Mouse (Mus musculus): Measurements from ENCODE around the gene Vps11. TPM values are rescaled to one million over a fixed set of nuclear protein-coding genes. Genes with fewer than 3 reads are reported as not detected.
"Not testable (repeated sequence)": the region's sequence is repeated elsewhere in the genome, so short reads cannot be mapped to it uniquely, and the experiment has no call there.

The Vps11 gene
- total RNA-seq (2021): 10 to 100 TPM; 52.1 to 53.1 TPM
- long read RNA-seq, experiment 1, transcript Vps11-201 (16 exons, 3,536 nt): major isoform, 135 of 159 reads
- long read RNA-seq, experiment 1, partial matches to known transcripts: 11 of 159 reads
- long read RNA-seq, experiment 1, other reads (novel, unspliced or antisense): 13 of 159 reads
- long read RNA-seq, experiment 2, transcript Vps11-201 (16 exons, 3,536 nt): major isoform, 95 of 124 reads
- long read RNA-seq, experiment 2, partial matches to known transcripts: 7 of 124 reads
- long read RNA-seq, experiment 2, other reads (novel, unspliced or antisense): 20 of 124 reads

DNA sequence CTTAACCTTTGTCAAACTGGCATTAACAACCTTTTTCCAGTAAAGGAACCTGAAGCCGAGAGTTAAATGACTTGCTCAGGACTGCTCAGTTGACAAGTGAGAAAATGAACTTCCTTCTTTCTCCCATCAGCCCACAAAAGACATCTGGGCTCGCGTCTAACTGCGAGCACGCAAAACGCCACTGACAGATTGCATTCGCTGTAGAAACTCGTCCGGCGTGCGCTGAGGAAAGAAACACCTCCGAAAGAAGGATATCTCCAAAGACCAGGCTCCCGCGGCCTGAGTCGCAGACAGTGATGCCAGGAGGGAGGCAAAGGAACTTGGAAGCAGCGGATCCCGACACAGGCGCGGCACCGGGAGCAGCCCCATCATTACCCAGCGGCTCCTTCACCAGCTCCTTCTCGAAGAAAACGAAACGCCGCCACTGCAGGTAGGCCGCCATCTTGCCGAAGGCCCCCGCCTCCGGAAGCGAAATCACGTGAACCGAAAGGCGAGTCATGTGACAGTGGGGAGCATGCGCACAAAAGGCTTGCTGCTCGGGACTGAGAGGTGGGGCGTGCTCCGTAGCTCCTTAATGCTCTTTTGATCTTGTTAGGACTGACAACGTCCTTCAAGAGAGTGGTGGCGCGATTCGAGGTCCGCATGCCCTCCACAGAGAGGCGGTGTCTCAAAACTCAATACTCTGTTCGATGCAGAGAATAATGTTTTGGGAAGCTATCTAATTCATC lies at the start of gene Vps11:
Vps11 (minus strand) TSS at position 481 of the 728 bp plus-strand sequence.
- peak; percentile 91 to 94 for DNase-seq (ENCODE audit: extremely low spot score in 1 of 2, low spot score in 2 of 2)
- H3K27ac ChIP-seq: peak within 1 kb of the TSS; percentile 84
- intact Hi-C loops (cut with DNase I): no loop called here
- H3K4me3 ChIP-seq: peak within 1 kb of the TSS; percentile 90
- no peak for TF ChIP-seq CTCF (IDR thresholded peaks at IDR 0.05)

DNA sequence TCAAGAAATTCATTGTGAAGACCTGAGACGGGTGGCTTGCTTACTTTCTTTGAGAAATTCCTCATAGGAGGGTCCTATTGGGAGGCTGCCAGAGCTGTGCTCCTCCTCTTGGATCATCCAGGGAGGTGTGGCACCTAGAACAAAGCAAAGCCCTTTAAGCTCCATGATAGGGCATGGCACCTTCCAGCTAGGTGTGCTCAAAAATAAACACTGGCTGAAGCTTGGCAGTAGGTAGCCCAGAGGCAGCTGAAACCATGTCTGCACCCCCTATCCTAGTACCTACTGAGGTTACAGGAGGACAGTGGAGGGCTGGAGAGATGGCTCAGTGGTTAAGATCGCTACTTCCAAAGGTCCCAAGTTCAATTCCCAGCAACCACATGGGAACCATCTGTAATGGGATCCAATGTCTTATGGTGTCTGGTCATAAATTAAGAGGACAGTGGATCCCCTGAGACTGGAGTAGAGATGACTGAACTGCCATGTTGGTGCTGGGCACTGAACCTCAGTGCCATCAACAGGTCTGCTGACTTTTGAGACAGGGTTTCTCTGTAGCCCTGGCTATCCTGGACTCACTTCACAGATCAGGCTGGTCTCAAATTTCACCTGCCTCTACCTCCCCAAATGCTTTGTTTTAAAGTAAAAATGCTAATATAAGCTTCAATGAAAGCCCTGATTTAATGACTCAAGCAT lies 49.3 kb upstream of the Vps11 start:
- Histone ChIP-seq H3K27ac (no peak overlapping the region), H3K4me3 (no peak overlapping the region)
- no peak for DNase-seq (ENCODE audit: extremely low spot score in 1 of 2, low spot score in 2 of 2)
- intact Hi-C loops (cut with DNase I): no loop called here
- TF ChIP-seq CTCF (IDR thresholded peaks at IDR 0.05): no peak

DNA sequence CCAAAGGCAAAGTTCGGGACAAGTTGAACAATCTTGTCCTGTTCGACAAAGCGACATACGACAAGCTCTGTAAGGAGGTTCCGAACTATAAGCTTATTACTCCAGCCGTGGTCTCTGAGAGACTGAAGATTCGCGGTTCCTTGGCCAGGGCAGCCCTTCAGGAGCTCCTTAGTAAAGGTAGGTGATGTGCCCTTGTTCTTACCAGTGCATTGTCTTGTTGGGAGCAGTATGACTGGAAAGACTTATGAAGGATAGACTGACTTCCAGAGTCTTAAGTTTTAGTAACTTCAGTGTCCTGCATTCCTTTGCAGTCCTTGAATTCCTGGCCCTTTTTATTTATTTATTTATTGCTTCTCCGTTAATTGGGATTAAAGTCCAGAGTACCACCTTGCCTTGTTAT lies 47.2 kb upstream of the Vps11 start:
- H3K4me3 ChIP-seq: peak overlapping the region; percentile 86; the same call in 1 of the 2 replicates

DNA sequence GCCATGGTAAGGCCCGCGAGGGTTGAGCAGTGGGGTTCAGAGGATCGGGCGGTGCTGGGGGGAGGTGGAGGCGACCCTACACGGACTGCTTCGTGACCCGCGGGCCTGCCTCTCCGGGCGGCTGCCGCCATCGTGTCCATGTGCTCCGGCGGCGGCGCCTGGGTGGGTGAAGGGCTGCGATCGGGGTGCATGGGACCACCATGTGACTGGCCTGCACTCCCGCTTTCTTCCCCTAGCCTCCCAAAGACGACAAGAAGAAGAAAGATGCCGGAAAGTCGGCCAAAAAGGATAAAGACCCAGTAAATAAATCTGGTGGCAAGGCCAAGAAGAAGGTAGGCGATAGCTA lies 46.3 kb upstream of the Vps11 start:
- intact Hi-C loops (cut with DNase I): no loop called here
- Histone ChIP-seq H3K27ac (peak overlapping the region; percentile 90), H3K4me3 (peak overlapping the region; percentile 86)
- TF ChIP-seq CTCF (IDR thresholded peaks at IDR 0.05): no peak
- DNase-seq (ENCODE audit: extremely low spot score in 1 of 2, low spot score in 2 of 2): no peak

More for the DNA sequence above, 47.2 kb upstream of the Vps11 start:
- H3K27ac ChIP-seq; DNase-seq (ENCODE audit: extremely low spot score in 1 of 2, low spot score in 2 of 2); intact Hi-C loops (cut with DNase I): not testable (repeated sequence)

DNA sequence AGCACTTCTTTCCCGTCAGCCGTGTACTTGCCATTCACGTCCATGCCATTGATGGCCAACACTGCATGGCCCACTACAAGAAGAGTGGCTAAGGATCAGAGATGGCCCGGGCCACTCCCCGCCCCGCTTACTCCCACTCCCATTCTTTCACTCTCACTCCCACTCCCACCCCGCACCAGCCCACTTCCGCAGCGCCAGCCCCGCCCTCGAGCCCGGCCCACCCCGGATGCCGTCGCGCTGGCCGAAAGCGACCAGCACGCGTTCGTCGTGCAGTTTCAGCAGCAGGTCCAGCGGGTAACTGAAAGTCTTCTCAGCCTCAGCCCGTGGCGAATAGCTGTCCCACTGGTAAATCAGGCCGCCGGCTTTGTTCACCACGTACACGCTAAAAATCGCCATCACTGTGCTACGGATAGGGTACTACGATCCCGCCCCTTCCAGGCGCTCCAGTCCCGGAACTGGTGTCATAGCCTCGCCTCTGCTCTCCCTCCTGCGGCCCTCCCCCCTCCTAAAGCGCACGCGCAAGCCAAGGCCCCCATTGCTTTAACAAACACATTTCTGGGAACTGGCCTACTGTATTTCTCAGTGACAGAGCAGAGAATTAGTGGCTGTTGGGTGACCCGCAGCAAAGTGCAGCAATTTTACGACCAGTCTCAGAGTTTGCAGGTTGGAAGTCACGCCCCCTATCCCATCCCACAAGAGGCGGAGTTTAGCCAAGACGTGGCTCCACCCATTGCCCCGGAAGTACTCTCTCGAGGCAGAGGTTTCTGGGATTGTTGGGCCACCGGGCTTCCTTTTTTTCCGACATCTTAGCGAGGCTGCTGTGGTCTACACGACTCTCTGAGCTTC lies 45.7 kb upstream of the Vps11 start, which contains the start of the genes Rps25 and Trappc4:
Rps25 (plus strand) TSS at position 234 of the 846 bp plus-strand sequence.
Trappc4 (minus strand) TSS at position 695 of the 846 bp plus-strand sequence.
- Histone ChIP-seq H3K4me3 (peak within 1 kb of the TSS; percentile 86), H3K27ac (peak within 1 kb of the TSS; percentile 90)
- TF ChIP-seq CTCF (IDR thresholded peaks at IDR 0.05): no peak
- DNase-seq (ENCODE audit: extremely low spot score in 1 of 2, low spot score in 2 of 2): peak; percentile 88 to 89
- intact Hi-C loops (cut with DNase I): no loop called here

DNA sequence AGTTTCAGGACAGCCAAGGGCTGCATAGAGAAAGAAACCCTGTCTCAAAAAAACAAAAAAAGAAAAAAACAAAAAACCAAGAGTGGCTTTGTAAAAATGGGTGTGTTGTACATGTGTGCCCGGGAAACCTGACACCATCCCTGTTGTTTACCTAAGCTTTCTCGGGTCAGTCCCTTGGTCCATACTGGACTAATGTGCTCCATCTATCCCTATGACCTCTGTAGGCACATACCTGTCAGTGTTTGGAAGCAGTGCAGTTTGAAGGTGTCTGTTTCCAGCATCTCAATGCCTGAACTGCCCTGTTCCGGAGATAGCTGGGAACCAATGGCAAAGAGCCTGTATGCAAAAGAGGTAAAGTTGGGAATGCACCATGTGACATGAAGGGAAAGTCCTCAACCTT lies 43.5 kb upstream of the Vps11 start:
- TF ChIP-seq CTCF (IDR thresholded peaks at IDR 0.05): no peak
- Histone ChIP-seq H3K4me3 (no peak overlapping the region), H3K27ac (no peak overlapping the region)
- intact Hi-C loops (cut with DNase I): no loop called here
- no peak for DNase-seq (ENCODE audit: extremely low spot score in 1 of 2, low spot score in 2 of 2)

DNA sequence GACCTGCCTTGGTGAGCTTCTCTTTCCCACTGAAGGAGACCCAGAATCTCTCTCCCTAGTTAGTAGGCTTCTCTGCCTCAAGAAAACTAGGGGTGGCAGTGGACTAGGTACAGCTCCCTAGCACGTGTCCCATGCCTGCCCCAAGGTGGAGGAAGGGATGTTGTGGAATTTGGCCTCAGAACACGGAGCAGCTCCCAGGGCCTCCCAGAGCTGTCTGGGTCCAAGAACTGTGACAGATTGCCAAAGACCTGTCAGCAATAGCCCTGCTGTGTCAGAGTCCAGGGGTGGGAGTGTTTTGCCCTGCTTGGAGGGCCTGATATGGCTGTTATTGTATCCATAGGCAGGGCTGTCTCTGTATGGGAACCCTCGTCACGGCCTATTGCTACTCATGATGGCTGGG lies 39.6 kb upstream of the Vps11 start:
- Histone ChIP-seq H3K27ac (no peak overlapping the region), H3K4me3 (no peak overlapping the region)
- intact Hi-C loops (cut with DNase I): no loop called here
- no peak for DNase-seq (ENCODE audit: extremely low spot score in 1 of 2, low spot score in 2 of 2)
- no peak for TF ChIP-seq CTCF (IDR thresholded peaks at IDR 0.05)

DNA sequence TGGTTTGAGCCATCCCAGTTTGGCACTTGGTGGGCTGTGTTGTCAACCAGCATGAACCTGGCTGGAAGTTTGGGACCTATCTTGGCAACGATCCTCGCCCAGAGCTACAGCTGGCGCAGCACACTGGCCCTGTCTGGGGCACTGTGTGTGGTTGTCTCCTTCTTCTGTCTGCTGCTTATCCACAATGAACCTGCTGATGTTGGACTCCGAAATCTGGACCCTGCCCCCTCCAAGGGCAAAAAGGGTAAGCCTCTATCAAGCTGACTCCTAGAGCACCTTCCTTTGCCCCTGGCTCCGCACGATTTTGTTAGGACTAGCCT lies 38.3 kb upstream of the Vps11 start:
- no peak for TF ChIP-seq CTCF (IDR thresholded peaks at IDR 0.05)
- intact Hi-C loops (cut with DNase I): no loop called here
- Histone ChIP-seq H3K4me3 (no peak overlapping the region), H3K27ac (no peak overlapping the region)
- no peak for DNase-seq (ENCODE audit: extremely low spot score in 1 of 2, low spot score in 2 of 2)

DNA sequence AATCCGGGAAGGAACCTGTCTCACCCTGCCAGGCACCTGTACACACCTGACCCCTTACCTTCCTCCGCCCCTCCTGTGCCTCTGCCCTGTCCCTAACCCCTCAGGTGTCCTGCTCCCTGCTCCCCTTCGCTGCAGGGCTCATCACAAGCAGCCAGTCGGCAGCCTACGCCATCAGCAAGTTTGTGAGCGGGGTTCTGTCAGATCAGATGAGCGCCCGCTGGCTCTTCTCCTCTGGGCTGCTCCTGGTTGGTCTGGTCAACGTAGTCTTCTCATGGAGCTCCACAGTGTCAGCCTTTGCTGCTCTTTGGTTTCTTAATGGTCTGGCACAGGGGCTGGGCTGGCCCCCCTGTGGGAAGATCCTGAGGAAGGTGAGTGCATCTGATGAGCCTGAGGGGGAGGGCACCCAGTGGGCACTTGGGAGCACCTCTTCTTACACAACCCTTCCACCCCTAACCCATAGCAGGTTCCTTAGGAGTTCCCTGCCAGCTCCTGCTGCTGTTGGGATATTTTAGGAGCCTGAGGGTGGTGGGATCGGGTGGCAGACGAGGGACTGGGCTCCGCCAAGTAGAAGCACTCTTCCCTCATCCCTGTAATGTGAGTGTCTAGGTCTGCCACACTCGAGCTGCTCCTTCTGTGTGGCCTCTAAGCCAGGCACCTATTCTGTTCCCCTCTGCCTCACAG lies 37.8 kb upstream of the Vps11 start:
- no peak for DNase-seq (ENCODE audit: extremely low spot score in 1 of 2, low spot score in 2 of 2)
- no peak for TF ChIP-seq CTCF (IDR thresholded peaks at IDR 0.05)
- Histone ChIP-seq H3K4me3 (peak overlapping the region; percentile 17; the same call in 1 of the 2 replicates), H3K27ac (peak overlapping the region; percentile 93; the same call in 1 of the 2 replicates)
- intact Hi-C loops (cut with DNase I): no loop called here

DNA sequence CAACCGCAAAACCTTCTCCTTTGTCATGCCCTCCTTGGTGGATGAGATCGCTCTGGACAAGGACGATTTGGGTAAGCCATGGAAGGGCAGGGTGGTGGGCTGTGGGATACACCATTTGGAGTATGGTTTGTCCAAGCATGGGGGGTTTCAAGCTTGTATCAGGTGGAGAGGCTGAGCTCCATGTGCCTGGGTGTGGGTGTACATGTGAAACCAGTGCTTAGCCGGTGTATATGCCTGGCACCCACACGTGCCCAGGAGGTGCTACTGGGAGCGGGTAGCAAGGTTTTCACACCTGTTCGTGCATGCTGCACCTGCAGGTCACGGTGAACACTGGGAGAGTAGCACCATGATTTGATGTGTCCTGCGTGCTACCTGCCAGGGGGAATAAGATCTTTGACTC lies 37.1 kb upstream of the Vps11 start:
- Histone ChIP-seq H3K4me3 (peak overlapping the region; percentile 72), H3K27ac (peak overlapping the region; percentile 93)
- intact Hi-C loops (cut with DNase I): no loop called here
- TF ChIP-seq CTCF (IDR thresholded peaks at IDR 0.05): no peak
- no peak for DNase-seq (ENCODE audit: extremely low spot score in 1 of 2, low spot score in 2 of 2)

DNA sequence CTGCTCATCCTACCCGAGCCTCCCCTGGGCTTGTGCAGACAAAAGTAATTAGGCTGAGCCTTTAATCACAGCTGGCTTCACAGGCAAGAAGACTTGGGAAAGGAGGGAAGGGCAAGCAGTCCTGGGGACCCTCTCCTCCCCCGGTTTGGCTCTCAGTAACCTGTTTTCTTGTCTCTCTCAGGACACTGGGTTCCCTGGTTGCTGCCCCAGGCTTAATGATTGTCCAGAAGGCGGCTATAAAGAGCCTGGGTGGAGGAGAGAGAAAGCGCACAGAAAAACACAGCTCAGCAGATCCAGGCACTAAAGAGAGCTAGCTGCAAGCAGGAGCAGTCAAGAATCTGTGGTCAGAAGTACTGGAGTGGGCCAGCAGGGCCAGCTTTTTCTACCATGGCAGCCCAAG lies 36.6 kb upstream of the Vps11 start:
- H3K4me3 ChIP-seq: peak overlapping the region; percentile 72
- H3K27ac ChIP-seq: peak overlapping the region; percentile 93
- TF ChIP-seq CTCF (IDR thresholded peaks at IDR 0.05): no peak; the same call in none of the 2 replicates
- no peak for DNase-seq (ENCODE audit: extremely low spot score in 1 of 2, low spot score in 2 of 2)
- intact Hi-C loops (cut with DNase I): no loop called here

Measured in left cerebral cortex, adult 2 months (tissue).